Mouse (Mus musculus): ENCODE measurements around the gene Bahcc1. TPM values are rescaled to one million over a fixed set of nuclear protein-coding genes. Genes with fewer than 3 reads are reported as not detected.

The Bahcc1 gene
- polyA plus RNA-seq, 1 experiment from 2014 or later: 19.7 TPM

GRCm38 (mm10) chr11:120231379-120231778 is 1.4 kb upstream of the Bahcc1 start:
- under 1% methylated on average over 27 of the region's 27 CpGs for WGBS
- H3K4me2 ChIP-seq (ENCODE audit: low read depth): peak overlapping the region; percentile 98
- no peaks in the 10 kb centered on the region for H3K9me3 ChIP-seq (ENCODE audit: control insufficient read depth, low read length)
- H3K4me3 ChIP-seq (ENCODE audit: low read depth, low read length): peak overlapping the region; percentile 97
- no peaks in the 10 kb centered on the region for H3K36me3 ChIP-seq (ENCODE audit: control insufficient read depth, insufficient read depth, low read length)
- no peaks in the 10 kb centered on the region for H3K27me3 ChIP-seq (ENCODE audit: control insufficient read depth, insufficient read depth, low read length)
- ATAC-seq (ENCODE audit: insufficient read depth, low FRiP score, low TSS enrichment) (peak; percentile 64), DNase-seq (ENCODE audit: low spot score) (peak; percentile 100)
- H3K27ac ChIP-seq (ENCODE audit: low read depth, low read length): peak overlapping the region; percentile 99
- peak overlapping the region; percentile 100 for H3K9ac ChIP-seq (ENCODE audit: low read length)
- peaks cover 40% of the 10 kb centered on the region for H3K4me1 ChIP-seq (ENCODE audit: control insufficient read depth, insufficient read depth, low read length)

GRCm38 (mm10) chr11:120233441-120234135 is 841 bp downstream of the Bahcc1 start:
- ATAC-seq (ENCODE audit: insufficient read depth, low FRiP score, low TSS enrichment) (no peak), DNase-seq (ENCODE audit: low spot score) (peak; percentile 78)
- H3K27ac ChIP-seq (ENCODE audit: low read depth, low read length): peak overlapping the region; percentile 98
- peaks cover 26% of the 10 kb centered on the region for H3K4me1 ChIP-seq (ENCODE audit: control insufficient read depth, insufficient read depth, low read length)
- H3K27me3 ChIP-seq (ENCODE audit: control insufficient read depth, insufficient read depth, low read length): no peaks in the 10 kb centered on the region
- under 1% methylated on average over 49 of the region's 51 CpGs for WGBS
- H3K4me2 ChIP-seq (ENCODE audit: low read depth): peak overlapping the region; percentile 99
- H3K9me3 ChIP-seq (ENCODE audit: control insufficient read depth, low read length): no peaks in the 10 kb centered on the region
- no peaks in the 10 kb centered on the region for H3K36me3 ChIP-seq (ENCODE audit: control insufficient read depth, insufficient read depth, low read length)
- H3K4me3 ChIP-seq (ENCODE audit: low read depth, low read length): peak overlapping the region; percentile 97
- H3K9ac ChIP-seq (ENCODE audit: low read length): peak overlapping the region; percentile 100

- Histone ChIP-seq H3K27ac (ENCODE audit: low read depth, low read length) (peak overlapping the region; percentile 98), H3K9ac (ENCODE audit: low read length) (peak overlapping the region; percentile 100), H3K4me3 (ENCODE audit: low read depth, low read length) (peak overlapping the region; percentile 97), H3K36me3 (ENCODE audit: control insufficient read depth, insufficient read depth, low read length) (no peaks in the 10 kb centered on the region), H3K27me3 (ENCODE audit: control insufficient read depth, insufficient read depth, low read length) (no peaks in the 10 kb centered on the region), H3K4me1 (ENCODE audit: control insufficient read depth, insufficient read depth, low read length) (peaks cover 26% of the 10 kb centered on the region), H3K9me3 (ENCODE audit: control insufficient read depth, low read length) (no peaks in the 10 kb centered on the region), H3K4me2 (ENCODE audit: low read depth) (peak overlapping the region; percentile 99)
- DNase-seq (ENCODE audit: low spot score) (no peak), ATAC-seq (ENCODE audit: insufficient read depth, low FRiP score, low TSS enrichment) (no peak)
- under 1% methylated on average over 50 of the region's 52 CpGs for WGBS
Observed at GRCm38 (mm10) chr11:120234136-120234775, 1.5 kb downstream of the Bahcc1 start.

GRCm38 (mm10) chr11:120234776-120235181 is 2.0 kb downstream of the Bahcc1 start:
- DNase-seq (ENCODE audit: low spot score) (peak; percentile 75), ATAC-seq (ENCODE audit: insufficient read depth, low FRiP score, low TSS enrichment) (no peak)
- Histone ChIP-seq H3K4me2 (ENCODE audit: low read depth) (peak overlapping the region; percentile 99), H3K36me3 (ENCODE audit: control insufficient read depth, insufficient read depth, low read length) (no peaks in the 10 kb centered on the region), H3K4me3 (ENCODE audit: low read depth, low read length) (peak overlapping the region; percentile 97), H3K27ac (ENCODE audit: low read depth, low read length) (peak overlapping the region; percentile 98), H3K4me1 (ENCODE audit: control insufficient read depth, insufficient read depth, low read length) (peaks cover 27% of the 10 kb centered on the region), H3K27me3 (ENCODE audit: control insufficient read depth, insufficient read depth, low read length) (no peaks in the 10 kb centered on the region), H3K9me3 (ENCODE audit: control insufficient read depth, low read length) (no peaks in the 10 kb centered on the region), H3K9ac (ENCODE audit: low read length) (peak overlapping the region; percentile 100)
- WGBS: 1% methylated on average over 39 of the region's 39 CpGs

GRCm38 (mm10) chr11:120235385-120236113 is 2.8 kb downstream of the Bahcc1 start:
- no peaks in the 10 kb centered on the region for H3K9me3 ChIP-seq (ENCODE audit: control insufficient read depth, low read length)
- H3K36me3 ChIP-seq (ENCODE audit: control insufficient read depth, insufficient read depth, low read length): no peaks in the 10 kb centered on the region
- under 1% methylated on average over 38 of the region's 40 CpGs for WGBS
- no peaks in the 10 kb centered on the region for H3K27me3 ChIP-seq (ENCODE audit: control insufficient read depth, insufficient read depth, low read length)
- H3K4me2 ChIP-seq (ENCODE audit: low read depth): peak overlapping the region; percentile 99
- H3K9ac ChIP-seq (ENCODE audit: low read length): peak overlapping the region; percentile 100
- no peak for ATAC-seq (ENCODE audit: insufficient read depth, low FRiP score, low TSS enrichment)
- DNase-seq (ENCODE audit: low spot score): peak; percentile 84
- peak overlapping the region; percentile 98 for H3K27ac ChIP-seq (ENCODE audit: low read depth, low read length)
- H3K4me1 ChIP-seq (ENCODE audit: control insufficient read depth, insufficient read depth, low read length): peaks cover 30% of the 10 kb centered on the region
- peak overlapping the region; percentile 97 for H3K4me3 ChIP-seq (ENCODE audit: low read depth, low read length)

GRCm38 (mm10) chr11:120236114-120236437 is 3.3 kb downstream of the Bahcc1 start:
- Histone ChIP-seq H3K4me2 (ENCODE audit: low read depth) (peak overlapping the region; percentile 99), H3K27me3 (ENCODE audit: control insufficient read depth, insufficient read depth, low read length) (no peaks in the 10 kb centered on the region), H3K4me1 (ENCODE audit: control insufficient read depth, insufficient read depth, low read length) (peaks cover 35% of the 10 kb centered on the region), H3K36me3 (ENCODE audit: control insufficient read depth, insufficient read depth, low read length) (no peaks in the 10 kb centered on the region), H3K4me3 (ENCODE audit: low read depth, low read length) (peak overlapping the region; percentile 97), H3K9me3 (ENCODE audit: control insufficient read depth, low read length) (no peaks in the 10 kb centered on the region), H3K27ac (ENCODE audit: low read depth, low read length) (peak overlapping the region; percentile 98), H3K9ac (ENCODE audit: low read length) (peak overlapping the region; percentile 100)
- 1% methylated on average over 13 of the region's 13 CpGs for WGBS
- no peak for DNase-seq (ENCODE audit: low spot score)
- no peak for ATAC-seq (ENCODE audit: insufficient read depth, low FRiP score, low TSS enrichment)

- Histone ChIP-seq H3K4me3 (ENCODE audit: low read depth, low read length) (peak overlapping the region; percentile 97), H3K4me1 (ENCODE audit: control insufficient read depth, insufficient read depth, low read length) (peaks cover 41% of the 10 kb centered on the region), H3K9ac (ENCODE audit: low read length) (peak overlapping the region; percentile 100), H3K27me3 (ENCODE audit: control insufficient read depth, insufficient read depth, low read length) (no peaks in the 10 kb centered on the region), H3K9me3 (ENCODE audit: control insufficient read depth, low read length) (no peaks in the 10 kb centered on the region), H3K36me3 (ENCODE audit: control insufficient read depth, insufficient read depth, low read length) (no peaks in the 10 kb centered on the region), H3K27ac (ENCODE audit: low read depth, low read length) (peak overlapping the region; percentile 98), H3K4me2 (ENCODE audit: low read depth) (peak overlapping the region; percentile 99)
- ATAC-seq (ENCODE audit: insufficient read depth, low FRiP score, low TSS enrichment) (no peak), DNase-seq (ENCODE audit: low spot score) (peak; percentile 79)
- WGBS: under 1% methylated on average over 70 of the region's 96 CpGs
Observed at GRCm38 (mm10) chr11:120236438-120237165, 3.9 kb downstream of the Bahcc1 start.

All from neural tube, embryonic 11.5 days (tissue).